Mouse (Mus musculus) limb, embryonic 14.5 days (tissue): Measurements from ENCODE around the gene Slc45a2. TPM values are rescaled to one million over a fixed set of nuclear protein-coding genes. Genes with fewer than 3 reads are reported as not detected.

Experiments
- ATAC-seq: fragments of 200-750 bp; cut with Nextera tagmentation; 2 replicates; pipeline ENCODE4 v1.8.0; 2017; ENCODE audit warnings: low read depth, moderate number of reproducible peaks, moderate TSS enrichment; ENCODE audit not compliant: low FRiP score
- DNase-seq: peaks from one replicate; pipeline ENCODE4 v3.0.0-alpha.2; 2015; ENCODE audit warnings: low spot score
- H3K27ac ChIP-seq: fragments of 300-500 bp; sonication (generic); replicated peaks from 2 replicates; pipeline ENCODE4 v1.5.1; 2014; ENCODE audit warnings: low read depth, mild to moderate bottlenecking, low read length, moderate library complexity, mixed read lengths
- H3K27me3 ChIP-seq: fragments of 300-500 bp; sonication (generic); 2 replicates; pipeline ENCODE4 v1.6.1; 2014; ENCODE audit warnings: low read length, mixed read lengths; ENCODE audit not compliant: control insufficient read depth, insufficient read depth
- H3K36me3 ChIP-seq: fragments of 300-500 bp; sonication (generic); 2 replicates; pipeline ENCODE4 v1.6.1; 2014; ENCODE audit warnings: mild to moderate bottlenecking, low read length, moderate library complexity, mixed read lengths; ENCODE audit not compliant: control insufficient read depth, insufficient read depth
- H3K4me1 ChIP-seq: fragments of 300-500 bp; sonication (generic); 2 replicates; pipeline ENCODE4 v1.6.1; 2014; ENCODE audit warnings: antibody characterized with exemption, low read length, mixed read lengths; ENCODE audit not compliant: control insufficient read depth, insufficient read depth
- H3K4me2 ChIP-seq: fragments of 300-500 bp; sonication (generic); replicated peaks from 2 replicates; pipeline ENCODE4 v1.6.1; 2014; ENCODE audit warnings: low read depth, mild to moderate bottlenecking, low read length, moderate library complexity; ENCODE audit not compliant: severe bottlenecking
- H3K4me3 ChIP-seq: fragments of 300-500 bp; sonication (generic); replicated peaks from 2 replicates; pipeline ENCODE4 v1.5.1; 2014; ENCODE audit warnings: low read length
- H3K9ac ChIP-seq: fragments of 300-500 bp; sonication (generic); 2 replicates; pipeline ENCODE4 v1.6.1; 2014; ENCODE audit warnings: mild to moderate bottlenecking, low read depth, low read length, moderate library complexity; ENCODE audit not compliant: severe bottlenecking
- H3K9me3 ChIP-seq: fragments of 300-500 bp; sonication (generic); 2 replicates; pipeline ENCODE4 v1.6.1; 2016; ENCODE audit warnings: low read length; ENCODE audit not compliant: control insufficient read depth
- POLR2A ChIP-seq: fragments of 200-500 bp; IDR thresholded peaks from 2 replicates; pipeline ENCODE4 v1.8.0; 2012; ENCODE audit warnings: inconsistent platforms, mild to moderate bottlenecking, moderate library complexity, borderline replicate concordance; ENCODE audit not compliant: insufficient read depth, insufficient read length; ENCODE audit errors: extremely low read depth
- WGBS: fragments of 180-500 bp; shearing (Covaris S2); extraction: QIAGEN DNeasy Blood & Tissue Kit; methylation state at CpG from one replicate; pipeline ENCODE4 v1.1.7; 2014; 5-methylcytosine and 5-hydroxymethylcytosine counted together
- polyA plus RNA-seq, 2 experiments: library from polyadenylated mRNA; depleted of rRNA in 1 of 2; stranded (reverse) in 1 of 2; unstranded in 1 of 2; fragments of >200 nt; fragmentation: Nextera tagmentation in 1 of 2; extraction: Ambion mirVana in 1 of 2; gene quantifications; 2 replicates each; pipeline versions ENCODE4 v1.2.1 to v1.2.3; 2012 to 2014

Gene Slc45a2
- polyA plus RNA-seq, 2 experiments = 0.19 to 0.65 TPM

GRCm38 (mm10) chr15:11053678-11054439 lies 53.3 kb downstream of the Slc45a2 start:
- Histone ChIP-seq H3K27ac (no peak overlapping the region), H3K9me3 (no peaks in the 10 kb centered on the region), H3K36me3 (no peaks in the 10 kb centered on the region), H3K4me1 (no peaks in the 10 kb centered on the region), H3K4me3 (no peak overlapping the region), H3K27me3 (no peaks in the 10 kb centered on the region), H3K9ac (no peak overlapping the region), H3K4me2 (no peak overlapping the region)
- DNase-seq = no peak
- TF ChIP-seq POLR2A = no peak
- no peak for ATAC-seq
- WGBS = 83% methylated on average over 10 of the region's 10 CpGs

- H3K4me1 ChIP-seq = no peaks in the 10 kb centered on the region
- H3K4me3 ChIP-seq = no peak overlapping the region
- no peak overlapping the region for H3K9ac ChIP-seq
- H3K4me2 ChIP-seq = no peak overlapping the region
- DNase-seq (no peak), ATAC-seq (no peak)
- H3K36me3 ChIP-seq = no peaks in the 10 kb centered on the region
- no peak overlapping the region for H3K27ac ChIP-seq
- WGBS = 73% methylated on average over 7 of the region's 7 CpGs
- no peaks in the 10 kb centered on the region for H3K27me3 ChIP-seq
- no peak for TF ChIP-seq POLR2A
- no peaks in the 10 kb centered on the region for H3K9me3 ChIP-seq
Observed at GRCm38 (mm10) chr15:11054440-11055080, 54.0 kb downstream of the Slc45a2 start.

- Histone ChIP-seq H3K9me3 (no peaks in the 10 kb centered on the region), H3K27me3 (no peaks in the 10 kb centered on the region), H3K4me1 (peaks cover 34% of the 10 kb centered on the region), H3K9ac (no peak overlapping the region), H3K4me2 (no peak overlapping the region), H3K4me3 (no peak overlapping the region), H3K36me3 (no peaks in the 10 kb centered on the region), H3K27ac (no peak overlapping the region)
- TF ChIP-seq POLR2A = no peak
- 79% methylated on average over 1 of the region's 1 CpGs for WGBS
- DNase-seq (no peak), ATAC-seq (no peak)
Observed at GRCm38 (mm10) chr15:11062903-11063302, 62.4 kb downstream of the Slc45a2 start.

- Histone ChIP-seq H3K4me2 (peak overlapping the region; percentile 72), H3K27me3 (no peaks in the 10 kb centered on the region), H3K4me1 (peaks cover 37% of the 10 kb centered on the region), H3K36me3 (no peaks in the 10 kb centered on the region), H3K9ac (no peak overlapping the region), H3K27ac (peak overlapping the region; percentile 91), H3K4me3 (no peak overlapping the region; the same call in 1 of the 2 replicates), H3K9me3 (no peaks in the 10 kb centered on the region)
- DNase-seq = no peak
- no peak for TF ChIP-seq POLR2A
- WGBS = 18% methylated on average over 2 of the region's 2 CpGs
- no peak; the same call in 1 of the 2 replicates for ATAC-seq
Observed at GRCm38 (mm10) chr15:11064160-11064557, 63.6 kb downstream of the Slc45a2 start.

GRCm38 (mm10) chr15:11064558-11065411 lies 64.3 kb downstream of the Slc45a2 start, which contains the start of gene Adamts12:
Adamts12 (plus strand) TSS chr15:11064790.
- Histone ChIP-seq H3K4me1 (peaks cover 37% of the 10 kb centered on the region), H3K27me3 (no peaks in the 10 kb centered on the region), H3K27ac (peak within 1 kb of the TSS; percentile 91), H3K9ac (peak within 1 kb of the TSS; percentile 70), H3K36me3 (no peaks in the 10 kb centered on the region), H3K4me3 (peak within 1 kb of the TSS; percentile 45), H3K4me2 (peak within 1 kb of the TSS; percentile 72), H3K9me3 (no peaks in the 10 kb centered on the region)
- under 1% methylated on average over 24 of the region's 25 CpGs for WGBS
- peak; percentile 82 for ATAC-seq
- 0 out of 2 replicates have a peak, but pooled peaks have one; percentile 11 for TF ChIP-seq POLR2A
- DNase-seq = peak; percentile 84
